Mouse (Mus musculus) CH12.LX (cell line): ENCODE data around the gene Nat9. TPM values are rescaled to one million over a fixed set of nuclear protein-coding genes. Genes with fewer than 3 reads are reported as not detected.

Source experiments
- DNase-seq: peaks from one replicate; pipeline ENCODE4 v3.0.0-alpha.2; 2013; ENCODE audit errors: extremely low read depth
- H3K27ac ChIP-seq: 2 replicates; pipeline ENCODE4 v1.5.1; 2012; ENCODE audit warnings: low read depth, mild to moderate bottlenecking, control low read depth, moderate library complexity; ENCODE audit not compliant: insufficient read depth
- H3K27me3 ChIP-seq: replicated peaks from 2 replicates; pipeline ENCODE3; 2012; ENCODE audit warnings: inconsistent platforms
- H3K36me3 ChIP-seq, 2 experiments: replicated peaks in 1 of 2; 2 replicates each; pipeline versions ENCODE3 to v1.6.1; 2012; ENCODE audit warnings: inconsistent platforms in 1 of 2, low read length in 1 of 2, mild to moderate bottlenecking in 1 of 2, mixed read lengths in 1 of 2, moderate library complexity in 1 of 2; ENCODE audit not compliant: control insufficient read depth in 1 of 2, insufficient read depth in 1 of 2
- H3K4me1 ChIP-seq, 2 experiments: 2 replicates each; pipeline ENCODE4 v1.6.1; 2012; ENCODE audit warnings: inconsistent platforms in 1 of 2, moderate library complexity in 1 of 2; ENCODE audit not compliant: insufficient read depth in 2 of 2, control insufficient read depth in 1 of 2
- H3K4me2 ChIP-seq: 2 replicates; pipeline ENCODE4 v1.6.1; 2012; ENCODE audit warnings: low read depth, mild to moderate bottlenecking, control low read depth; ENCODE audit not compliant: poor library complexity, insufficient read depth, severe bottlenecking
- H3K4me3 ChIP-seq, 3 experiments: fragments of 150-350 bp in 1 of 3; sonication (generic) in 1 of 3; replicated peaks in 1 of 3; 2 replicates each; pipeline versions ENCODE3 to v1.5.1; 2011 to 2012; ENCODE audit warnings: low read depth in 2 of 3, low read length in 2 of 3, mild to moderate bottlenecking in 2 of 3, moderate library complexity in 2 of 3, control low read depth in 1 of 3, improper control_type of control experiment in 1 of 3, inconsistent platforms in 1 of 3, mixed read lengths in 1 of 3; ENCODE audit not compliant: poor library complexity in 1 of 3
- H3K79me2 ChIP-seq: replicated peaks from 2 replicates; pipeline ENCODE4 v1.6.1; 2012; ENCODE audit warnings: mild to moderate bottlenecking, moderate library complexity; ENCODE audit not compliant: control insufficient read depth, poor library complexity, insufficient read depth, severe bottlenecking; ENCODE audit errors: extremely low read depth
- H3K9ac ChIP-seq: 2 replicates; pipeline ENCODE4 v1.6.1; 2012; ENCODE audit warnings: low read depth, mild to moderate bottlenecking, control low read depth, moderate library complexity; ENCODE audit not compliant: insufficient read depth
- H3K9me3 ChIP-seq: replicated peaks from 2 replicates; pipeline ENCODE3; 2012; ENCODE audit warnings: low read length, inconsistent platforms, mixed read lengths
- BHLHE40 ChIP-seq: IDR thresholded peaks from 2 replicates; pipeline ENCODE4 v1.6.1; 2011; ENCODE audit warnings: mild to moderate bottlenecking, low read depth, low read length, improper control_type of control experiment
- CHD1 ChIP-seq: IDR thresholded peaks from 2 replicates; pipeline ENCODE4 v1.6.1; 2012; ENCODE audit warnings: low read depth, low read length, improper control_type of control experiment, inconsistent platforms
- CHD2 ChIP-seq: IDR thresholded peaks from 2 replicates; pipeline ENCODE4 v1.6.1; 2011; ENCODE audit warnings: low read length, improper control_type of control experiment
- CTCF ChIP-seq, 2 experiments: IDR thresholded peaks in 1 of 2; conservative IDR thresholded peaks in 1 of 2; 2 replicates each; pipeline ENCODE4 v1.5.1; 2011 to 2012; ENCODE audit warnings: low read depth in 2 of 2, low read length in 2 of 2, improper control_type of control experiment in 1 of 2, inconsistent platforms in 1 of 2, mild to moderate bottlenecking in 1 of 2, moderate library complexity in 1 of 2
- ELF1 ChIP-seq: IDR thresholded peaks from 2 replicates; pipeline ENCODE4 v1.6.1; 2014; ENCODE audit warnings: low read depth, mild to moderate bottlenecking, inconsistent platforms, low read length, improper control_type of control experiment
- EP300 ChIP-seq: IDR thresholded peaks from 2 replicates; pipeline ENCODE4 v1.6.1; 2011; ENCODE audit warnings: low read length, improper control_type of control experiment
- ETS1 ChIP-seq: conservative IDR thresholded peaks from 2 replicates; pipeline ENCODE4 v1.6.1; 2012; ENCODE audit warnings: low read depth, mild to moderate bottlenecking, inconsistent platforms, low read length, improper control_type of control experiment, moderate library complexity
- GABPA ChIP-seq: IDR thresholded peaks from 2 replicates; pipeline ENCODE4 v1.6.1; 2012; ENCODE audit warnings: low read depth, low read length, improper control_type of control experiment, inconsistent platforms; ENCODE audit not compliant: insufficient replicate concordance
- HCFC1 ChIP-seq: IDR thresholded peaks from 2 replicates; pipeline ENCODE4 v1.6.1; 2012; ENCODE audit warnings: low read depth, mild to moderate bottlenecking, inconsistent platforms, low read length, improper control_type of control experiment
- IRF4 ChIP-seq: IDR thresholded peaks from 2 replicates; pipeline ENCODE4 v1.6.1; 2014; ENCODE audit warnings: low read depth, mild to moderate bottlenecking, inconsistent platforms, low read length, improper control_type of control experiment
- JUN ChIP-seq: IDR thresholded peaks from 2 replicates; pipeline ENCODE4 v1.6.1; 2011; ENCODE audit warnings: low read depth, mild to moderate bottlenecking, low read length, improper control_type of control experiment, moderate library complexity; ENCODE audit not compliant: insufficient read depth
- KAT2A ChIP-seq: IDR thresholded peaks from 2 replicates; pipeline ENCODE4 v1.6.1; 2012; ENCODE audit warnings: low read length, improper control_type of control experiment, inconsistent platforms; ENCODE audit not compliant: insufficient replicate concordance
- MAX ChIP-seq: IDR thresholded peaks from 2 replicates; pipeline ENCODE4 v1.6.1; 2011; ENCODE audit warnings: low read length, improper control_type of control experiment
- MEF2A ChIP-seq: IDR thresholded peaks from 2 replicates; pipeline ENCODE4 v1.6.1; 2014; ENCODE audit warnings: low read depth, mild to moderate bottlenecking, inconsistent platforms, low read length, improper control_type of control experiment, borderline replicate concordance
- MXI1 ChIP-seq: IDR thresholded peaks from 2 replicates; pipeline ENCODE4 v1.6.1; 2011; ENCODE audit warnings: mild to moderate bottlenecking, low read depth, low read length, improper control_type of control experiment
- MYC ChIP-seq: IDR thresholded peaks from 2 replicates; pipeline ENCODE4 v1.6.1; 2011; ENCODE audit warnings: low read depth, mild to moderate bottlenecking, improper control_type of control experiment, low read length
- NELFE ChIP-seq: IDR thresholded peaks from 2 replicates; pipeline ENCODE4 v1.6.1; 2011; ENCODE audit warnings: low read depth, low read length, improper control_type of control experiment
- POLR2A ChIP-seq: IDR thresholded peaks from 2 replicates; pipeline ENCODE4 v1.6.1; 2011; ENCODE audit warnings: low read depth, mild to moderate bottlenecking, improper control_type of control experiment, low read length
- RCOR1 ChIP-seq: conservative IDR thresholded peaks from 2 replicates; pipeline ENCODE4 v1.6.1; 2012; ENCODE audit warnings: low read depth, mild to moderate bottlenecking, inconsistent platforms, low read length, improper control_type of control experiment
- SIN3A ChIP-seq: IDR thresholded peaks from 2 replicates; pipeline ENCODE4 v1.6.1; 2012; ENCODE audit warnings: low read length, improper control_type of control experiment, inconsistent platforms
- TBP ChIP-seq: conservative IDR thresholded peaks from 2 replicates; pipeline ENCODE4 v1.6.1; 2011; ENCODE audit warnings: low read depth, low read length, improper control_type of control experiment
- TCF12 ChIP-seq: IDR thresholded peaks from 2 replicates; pipeline ENCODE4 v1.6.1; 2014; ENCODE audit warnings: low read depth, mild to moderate bottlenecking, inconsistent platforms, low read length, improper control_type of control experiment
- UBTF ChIP-seq: IDR thresholded peaks from 2 replicates; pipeline ENCODE4 v1.6.1; 2012; ENCODE audit warnings: low read depth, mild to moderate bottlenecking, inconsistent platforms, low read length, improper control_type of control experiment, moderate library complexity
- USF2 ChIP-seq: conservative IDR thresholded peaks from 2 replicates; pipeline ENCODE4 v1.6.1; 2011; ENCODE audit warnings: low read depth, low read length, improper control_type of control experiment
- ZKSCAN1 ChIP-seq: IDR thresholded peaks from 2 replicates; pipeline ENCODE4 v1.6.1; 2012; ENCODE audit warnings: low read depth, inconsistent platforms, low read length, improper control_type of control experiment, borderline replicate concordance
- dilution Hi-C: fragments of 300-500 bp; cut with MboI; formaldehyde crosslinking; loops from 2 replicates; pipeline ENCODE4 v1.14.3; 2020; ENCODE audit warnings: low sequenced_read_pairs; ENCODE audit not compliant: extremely low pct_unique_long_range_greater_than_20kb, extremely low pct_ligation_motif_present
- in situ Hi-C: fragments of 300-500 bp; cut with MboI; formaldehyde crosslinking; loops from 3 replicates; pipeline ENCODE4 v1.14.3; 2019; ENCODE audit warnings: low sequenced_read_pairs, low pct_ligation_motif_present, low pct_unique_long_range_greater_than_20kb, mixed read lengths
- polyA plus RNA-seq: library from polyadenylated mRNA; unstranded; fragments of >175 nt; gene quantifications from 2 replicates; pipeline ENCODE4 v1.2.1, GENCODE M21; 2012; ENCODE audit warnings: low read depth; ENCODE audit not compliant: insufficient read length
- total RNA-seq, 2 experiments: library from RNA; depleted of rRNA; stranded (reverse); fragments of 300-350 nt in 1 of 2; fragments of >200 nt in 1 of 2; gene quantifications; 2 replicates each; pipeline ENCODE4 v1.2.3; 2012 to 2014

Gene Nat9
- total and polyA plus RNA-seq, 3 experiments: 24.1 to 74.0 (median 30.6) TPM

DNA sequence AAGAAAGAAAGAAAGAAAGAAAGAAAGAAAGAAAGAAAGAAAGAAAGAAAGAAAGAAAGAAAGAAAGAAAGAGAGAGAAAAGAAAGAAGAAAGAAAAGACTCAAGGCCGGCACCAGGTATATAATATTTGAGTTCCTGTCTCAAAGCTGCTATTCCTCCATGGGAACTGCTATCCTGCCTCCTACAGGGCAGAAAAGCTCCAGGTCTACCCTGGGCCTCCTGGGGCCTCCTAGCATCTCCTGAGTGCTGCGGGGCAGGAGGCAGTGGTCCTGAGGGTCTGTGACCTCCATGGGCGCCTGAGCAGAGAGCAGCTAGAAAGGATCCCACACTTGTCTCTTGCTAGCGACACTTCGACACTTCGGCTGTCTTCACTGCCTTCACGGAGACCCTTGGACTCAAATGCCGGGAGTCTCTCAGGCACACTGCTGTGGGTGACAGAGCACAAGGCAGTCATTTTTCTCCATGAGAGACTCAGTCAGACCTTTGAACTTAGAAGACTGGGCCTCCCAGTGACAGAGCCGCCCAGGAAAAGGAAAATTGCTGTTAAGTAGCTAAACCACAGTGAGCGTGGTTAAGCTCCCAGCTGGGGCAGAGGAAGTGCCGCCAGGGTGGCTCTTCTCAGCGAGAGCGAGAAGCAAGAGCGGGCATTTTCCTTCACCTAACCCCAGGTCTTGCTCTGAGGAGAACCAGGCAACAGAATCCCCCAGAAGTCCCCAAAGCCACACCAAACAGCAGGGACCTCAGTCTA, 43.7 kb upstream of the Nat9 start:
- H3K36me3 ChIP-seq: peaks cover 11 to 45% of the 10 kb centered on the region in 2 experiments
- DNase-seq: peak; percentile 85

DNA sequence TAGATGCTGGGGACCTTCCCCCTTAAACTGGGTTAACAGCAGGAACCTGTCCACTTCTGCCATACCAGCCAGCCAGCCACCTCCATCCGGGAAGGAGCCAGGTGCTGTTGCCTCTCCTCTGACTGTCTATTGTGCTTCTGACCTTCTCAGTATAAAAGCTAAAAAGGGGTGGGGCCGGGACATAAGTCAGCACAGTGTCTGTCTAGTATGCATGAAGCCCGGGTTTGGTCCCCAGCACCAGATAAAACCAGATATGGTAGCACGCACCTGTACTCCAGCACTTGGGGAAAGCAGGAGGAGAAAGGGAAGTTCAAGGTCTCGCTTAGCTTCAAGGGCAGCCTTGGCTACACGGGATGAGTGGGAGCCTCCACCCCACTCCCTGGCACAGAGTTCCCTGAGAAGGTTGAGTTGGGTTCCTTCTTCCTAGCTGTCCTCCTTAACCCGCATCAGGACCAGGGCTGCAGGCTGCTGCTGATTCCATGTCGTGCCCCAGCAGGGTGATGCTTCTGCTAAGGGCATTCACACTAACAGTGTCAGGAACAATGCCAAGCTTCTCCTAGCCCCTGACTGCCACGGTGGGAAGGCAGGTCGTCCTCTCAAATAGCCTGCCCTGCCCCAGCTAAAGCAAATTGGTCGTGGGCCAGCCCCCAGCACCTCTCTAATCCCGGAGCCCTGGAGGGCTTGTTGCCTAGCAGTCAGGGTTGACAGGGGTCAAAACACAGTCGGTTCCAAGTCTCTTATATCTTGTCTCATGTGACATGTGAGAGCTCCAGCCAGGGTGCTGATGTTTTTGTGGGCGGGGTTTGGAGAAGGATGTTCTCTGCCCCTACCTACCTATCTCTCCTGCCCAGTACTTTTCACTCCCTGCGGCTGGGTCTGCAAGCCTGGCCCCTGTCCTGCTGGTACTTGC, 41.6 kb upstream of the Nat9 start:
- no peaks in the 10 kb centered on the region for H3K9me3 ChIP-seq
- H3K4me1 ChIP-seq: peaks cover 32 to 98% of the 10 kb centered on the region in 2 experiments
- H3K27ac ChIP-seq: no peak overlapping the region; the same call in 1 of the 2 replicates
- dilution Hi-C loops: no loop called here
- peaks cover 7 to 39% of the 10 kb centered on the region in 2 experiments for H3K36me3 ChIP-seq
- H3K79me2 ChIP-seq: no peaks in the 10 kb centered on the region
- no peaks in the 10 kb centered on the region for H3K27me3 ChIP-seq
- TF ChIP-seq ELF1 (no peak), MYC (no peak), ZKSCAN1 (no peak), KAT2A (no peak), RCOR1 (no peak), CHD1 (no peak)
- TF ChIP-seq, all 38 proteins: peak for 0
- Histone ChIP-seq H3K9ac (no peak overlapping the region), H3K4me3 (no peak overlapping the region), H3K4me2 (no peak overlapping the region)
- in situ Hi-C loops: no loop called here
- no peak for DNase-seq

More for the DNA sequence above, 43.7 kb upstream of the Nat9 start:
- no peak overlapping the region for H3K4me3 ChIP-seq
- H3K79me2 ChIP-seq: no peaks in the 10 kb centered on the region
- H3K4me1 ChIP-seq: peaks cover 32 to 88% of the 10 kb centered on the region in 2 experiments
- in situ Hi-C loops: loop anchor here (5.0 kb wide), 2 partner anchors 41 to 69 kb away; partner anchors contain the start of gene Slc9a3r1
- peak overlapping the region; percentile 48 for H3K9ac ChIP-seq
- TF ChIP-seq TBP (0 out of 2 replicates have a peak, but pooled peaks have one; percentile 27), MYC (peak; percentile 65; the same call in 1 of the 2 replicates), CHD1 (no peak), HCFC1 (peak; percentile 32; the same call in 1 of the 2 replicates), EP300 (peak; percentile 80; the same call in 1 of the 2 replicates), NELFE (peak; percentile 32; the same call in 1 of the 2 replicates), ELF1 (peak; percentile 58; the same call in 1 of the 2 replicates), CHD2 (0 out of 2 replicates have a peak, but pooled peaks have one; percentile 56), GABPA (no peak), MAX (peak; percentile 53; the same call in 1 of the 2 replicates), MXI1 (peak; percentile 73), BHLHE40 (peak; percentile 59), IRF4 (peak; percentile 56), CTCF (conservative IDR thresholded peaks at IDR 0.05 in 1 of 2, IDR thresholded peaks at IDR 0.05 in 1 of 2; ENCODE audit: low read depth in 2 of 2, low read length in 2 of 2) (0 out of 4 replicates have a peak, but pooled peaks of 1 of the 2 experiments have one; percentile 7), RCOR1 (0 out of 2 replicates have a peak, but pooled peaks have one; percentile 37), MEF2A (peak; percentile 75), JUN (no peak), TCF12 (peak; percentile 71), POLR2A (peak; percentile 65), USF2 (no peak), UBTF (no peak), SIN3A (peak; percentile 79), ZKSCAN1 (no peak), ETS1 (peak; percentile 86)
- no peaks in the 10 kb centered on the region for H3K9me3 ChIP-seq
- H3K27me3 ChIP-seq: no peaks in the 10 kb centered on the region
- dilution Hi-C loops: no loop called here
- peak overlapping the region; percentile 95 for H3K4me2 ChIP-seq
- peak overlapping the region; percentile 83 for H3K27ac ChIP-seq
